Mouse (Mus musculus) limb, embryonic 10.5 days (tissue): ENCODE measurements around the gene Islr. TPM values are rescaled to one million over a fixed set of nuclear protein-coding genes. Genes with fewer than 3 reads are reported as not detected.
A peak's percentile ranks its signal among the peaks of the same experiment; 100 is the strongest.

Source experiments
- DNase-seq: peaks from one replicate; pipeline ENCODE4 v3.0.0-alpha.2; 2017; ENCODE audit warnings: low spot score
- H3K27ac ChIP-seq: fragments of 300-500 bp; sonication (generic); 2 replicates; pipeline ENCODE4 v1.5.1; 2016; ENCODE audit warnings: mild to moderate bottlenecking
- H3K27me3 ChIP-seq: fragments of 300-500 bp; sonication (generic); 2 replicates; pipeline ENCODE4 v1.6.1; 2016; ENCODE audit warnings: low read depth, mild to moderate bottlenecking; ENCODE audit not compliant: poor library complexity, severe bottlenecking
- H3K36me3 ChIP-seq: fragments of 300-500 bp; sonication (generic); 2 replicates; pipeline ENCODE4 v1.6.1; 2016; ENCODE audit warnings: mild to moderate bottlenecking, moderate library complexity
- H3K4me1 ChIP-seq: fragments of 300-500 bp; sonication (generic); 2 replicates; pipeline ENCODE4 v1.6.1; 2016
- H3K4me3 ChIP-seq: fragments of 300-500 bp; sonication (generic); 2 replicates; pipeline ENCODE4 v1.5.1; 2016; ENCODE audit warnings: mild to moderate bottlenecking, moderate library complexity
- H3K9me3 ChIP-seq: fragments of 300-500 bp; sonication (generic); replicated peaks from 2 replicates; pipeline ENCODE4 v1.6.1; 2016; ENCODE audit warnings: mild to moderate bottlenecking
- WGBS: fragments of 180-500 bp; shearing (Covaris S2); methylation state at CpG from one replicate; pipeline ENCODE4 v1.1.7; 2016; 5-methylcytosine and 5-hydroxymethylcytosine counted together
- polyA plus RNA-seq: library from polyadenylated mRNA; unstranded; fragments of >200 nt; fragmentation: Nextera tagmentation; extraction: Ambion mirVana; gene quantifications from 2 replicates; pipeline ENCODE4 v1.2.1, GENCODE M21; 2016

Gene Islr
- polyA plus RNA-seq, 1 experiment from 2014 or later: 33.2 TPM

DNA sequence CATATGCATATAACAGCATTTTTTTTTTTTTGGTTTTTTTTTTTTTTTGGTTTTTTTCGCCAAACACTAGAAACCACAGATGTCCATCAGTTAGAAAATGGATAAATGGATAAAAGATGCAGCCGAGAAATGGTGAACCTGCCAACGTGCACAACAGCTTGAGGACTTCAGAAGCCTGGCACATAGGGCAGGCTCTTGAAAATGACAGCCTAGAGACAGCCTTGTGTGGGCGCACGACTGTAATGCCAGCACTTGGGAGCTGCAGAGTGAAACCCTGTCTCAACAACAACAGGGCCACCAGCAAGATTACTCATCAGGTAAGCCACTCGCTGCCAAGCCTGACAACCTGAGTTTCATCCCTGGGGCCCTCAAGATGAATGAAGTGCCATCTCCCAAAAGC lies 34.7 kb downstream of the Islr start:
- Histone ChIP-seq H3K36me3 (no peaks in the 10 kb centered on the region), H3K4me1 (peaks cover 9% of the 10 kb centered on the region), H3K4me3 (no peak overlapping the region), H3K27ac (no peak overlapping the region), H3K9me3 (no peaks in the 10 kb centered on the region), H3K27me3 (no peaks in the 10 kb centered on the region)
- DNase-seq: no peak
- WGBS: 83% methylated on average over 6 of the region's 6 CpGs

GRCm38 (mm10) chr9:58168880-58169279 lies 35.2 kb downstream of the Islr start:
- 81% methylated on average over 3 of the region's 3 CpGs for WGBS
- Histone ChIP-seq H3K4me3 (no peak overlapping the region), H3K36me3 (no peaks in the 10 kb centered on the region), H3K9me3 (no peaks in the 10 kb centered on the region), H3K4me1 (peaks cover 8% of the 10 kb centered on the region), H3K27me3 (no peaks in the 10 kb centered on the region), H3K27ac (peak overlapping the region; percentile 42; the same call in 1 of the 2 replicates)
- DNase-seq: no peak

DNA sequence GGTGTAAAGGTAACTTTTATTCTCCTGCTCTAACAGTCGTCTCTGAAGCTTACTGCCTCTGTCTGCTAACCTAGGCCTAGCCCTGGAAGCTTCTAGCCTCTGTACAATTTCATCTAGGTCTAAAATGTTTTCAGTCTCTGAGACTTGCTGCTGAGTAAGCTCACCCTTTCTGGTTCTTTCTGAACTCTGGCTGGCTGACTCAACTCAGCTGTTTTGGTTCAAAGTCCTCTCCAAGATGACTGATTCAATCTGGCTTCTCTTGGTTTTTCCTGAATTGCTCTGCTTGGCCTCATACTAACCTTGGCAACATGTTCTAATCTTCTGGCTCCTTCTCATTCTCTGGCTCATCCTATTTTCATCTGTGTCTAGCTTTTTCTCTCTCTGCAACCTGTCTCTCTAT lies 38.3 kb downstream of the Islr start:
- WGBS: 83% methylated on average over 1 of the region's 1 CpGs
- H3K4me3 ChIP-seq: no peak overlapping the region

DNA sequence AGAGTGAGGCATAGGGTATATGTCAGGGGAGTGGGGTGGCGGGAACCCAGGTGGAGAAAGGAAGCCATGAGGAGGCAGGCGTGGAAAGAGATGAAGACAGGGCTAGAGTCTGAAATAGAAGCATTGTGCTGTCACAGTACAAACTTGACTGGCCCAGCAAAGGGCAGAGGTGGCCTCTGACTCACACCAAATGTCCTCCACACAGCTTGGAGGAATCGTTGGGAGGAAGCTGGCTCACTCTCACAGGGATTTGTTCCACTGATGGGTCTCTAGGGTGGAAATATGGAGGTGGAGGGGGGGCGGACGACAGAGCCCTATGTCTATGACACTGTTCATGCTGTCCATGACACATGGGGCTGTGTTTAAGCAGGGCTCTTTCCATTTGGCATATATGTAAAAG lies 41.0 kb downstream of the Islr start:
- H3K9me3 ChIP-seq: no peaks in the 10 kb centered on the region
- no peaks in the 10 kb centered on the region for H3K27me3 ChIP-seq
- peaks cover 32% of the 10 kb centered on the region for H3K4me1 ChIP-seq
- no peak overlapping the region for H3K4me3 ChIP-seq
- no peak for DNase-seq
- 0 out of 2 replicates have a peak overlapping the region, but pooled peaks have one; percentile 42 for H3K27ac ChIP-seq
- no peaks in the 10 kb centered on the region for H3K36me3 ChIP-seq
- WGBS: 80% methylated on average over 5 of the region's 5 CpGs

More for the DNA sequence above, 38.3 kb downstream of the Islr start:
- Histone ChIP-seq H3K27me3 (no peaks in the 10 kb centered on the region), H3K9me3 (no peaks in the 10 kb centered on the region), H3K36me3 (no peaks in the 10 kb centered on the region), H3K27ac (no peak overlapping the region), H3K4me1 (peaks cover 16% of the 10 kb centered on the region)
- no peak for DNase-seq

DNA sequence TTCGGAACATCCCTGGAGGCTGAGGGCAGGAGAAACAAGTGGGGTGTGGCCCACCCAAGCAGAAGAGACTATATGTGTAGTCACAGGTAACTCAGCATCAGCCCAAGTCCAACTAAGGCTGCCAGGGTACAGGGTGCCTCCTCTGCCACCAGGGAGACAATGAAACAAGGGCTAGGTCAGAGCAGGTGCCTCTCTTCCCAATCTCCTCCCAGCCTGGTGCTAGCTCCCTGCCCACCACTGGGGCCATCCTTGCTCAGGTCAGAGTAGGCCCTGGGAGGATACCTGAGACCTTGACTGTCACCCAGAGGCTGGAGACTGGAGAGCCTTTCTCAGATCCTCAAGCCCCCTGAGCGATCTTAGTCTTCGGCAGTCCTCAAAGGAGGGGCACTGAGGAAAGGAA lies 41.9 kb downstream of the Islr start:
- peaks cover 41% of the 10 kb centered on the region for H3K4me1 ChIP-seq
- no peak overlapping the region for H3K4me3 ChIP-seq
- H3K36me3 ChIP-seq: no peaks in the 10 kb centered on the region
- 0 out of 2 replicates have a peak overlapping the region, but pooled peaks have one; percentile 42 for H3K27ac ChIP-seq
- H3K9me3 ChIP-seq: no peaks in the 10 kb centered on the region
- 88% methylated on average over 3 of the region's 3 CpGs for WGBS
- no peaks in the 10 kb centered on the region for H3K27me3 ChIP-seq
- no peak for DNase-seq

GRCm38 (mm10) chr9:58160315-58160714 lies 43.8 kb downstream of the Islr start:
- Histone ChIP-seq H3K9me3 (no peaks in the 10 kb centered on the region), H3K27ac (peak overlapping the region; percentile 92), H3K4me1 (peaks cover 53% of the 10 kb centered on the region), H3K4me3 (no peak overlapping the region), H3K27me3 (no peaks in the 10 kb centered on the region), H3K36me3 (0 out of 2 replicates have a peak, but pooled peaks cover 3% of the 10 kb centered on the region)
- 84% methylated on average over 5 of the region's 5 CpGs for WGBS
- DNase-seq: no peak

- Histone ChIP-seq H3K9me3 (no peaks in the 10 kb centered on the region), H3K4me3 (no peak overlapping the region), H3K27ac (peak overlapping the region; percentile 92), H3K36me3 (0 out of 2 replicates have a peak, but pooled peaks cover 8% of the 10 kb centered on the region), H3K4me1 (peaks cover 58% of the 10 kb centered on the region), H3K27me3 (no peaks in the 10 kb centered on the region)
- DNase-seq: no peak
- WGBS: 74% methylated on average over 4 of the region's 4 CpGs
Observed at GRCm38 (mm10) chr9:58159855-58160254, 44.3 kb downstream of the Islr start.

- Histone ChIP-seq H3K27me3 (no peaks in the 10 kb centered on the region), H3K36me3 (peaks cover 18% of the 10 kb centered on the region), H3K4me1 (peaks cover 59% of the 10 kb centered on the region), H3K9me3 (no peaks in the 10 kb centered on the region), H3K27ac (peak overlapping the region; percentile 92), H3K4me3 (peak overlapping the region; percentile 42)
- 29% methylated on average over 7 of the region's 7 CpGs for WGBS
- DNase-seq: peak; percentile 64
Observed at GRCm38 (mm10) chr9:58158541-58159311, 45.4 kb downstream of the Islr start.

DNA sequence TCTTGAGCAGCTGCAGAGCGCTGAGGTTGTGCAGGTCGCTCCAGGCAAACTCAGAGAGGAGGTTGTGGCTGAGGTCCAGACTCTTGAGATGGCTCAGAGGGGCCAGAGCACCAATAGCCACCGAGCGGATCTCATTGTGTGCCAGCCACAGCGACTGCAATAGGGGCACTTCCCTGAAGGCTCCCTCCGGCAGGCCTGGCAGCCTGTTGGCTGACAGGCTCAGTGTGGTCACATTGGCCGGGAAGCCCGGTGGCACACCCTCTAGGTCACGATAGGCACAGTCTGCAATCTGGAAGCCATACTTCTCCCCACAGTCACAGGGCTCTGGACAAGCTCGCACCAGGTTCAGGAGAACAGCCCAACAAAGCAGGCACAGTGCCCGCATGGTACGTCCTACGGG lies 46.3 kb downstream of the Islr start:
- peaks cover 27% of the 10 kb centered on the region for H3K36me3 ChIP-seq
- H3K4me3 ChIP-seq: peak overlapping the region; percentile 42
- H3K4me1 ChIP-seq: peaks cover 62% of the 10 kb centered on the region
- DNase-seq: no peak
- H3K9me3 ChIP-seq: no peaks in the 10 kb centered on the region
- WGBS: 89% methylated on average over 13 of the region's 13 CpGs
- no peaks in the 10 kb centered on the region for H3K27me3 ChIP-seq
- peak overlapping the region; percentile 92 for H3K27ac ChIP-seq

- DNase-seq: no peak
- 89% methylated on average over 22 of the region's 22 CpGs for WGBS
- H3K36me3 ChIP-seq: peaks cover 35% of the 10 kb centered on the region
- peak overlapping the region; percentile 92 for H3K27ac ChIP-seq
- peaks cover 59% of the 10 kb centered on the region for H3K4me1 ChIP-seq
- H3K4me3 ChIP-seq: peak overlapping the region; percentile 42; the same call in 1 of the 2 replicates
- H3K9me3 ChIP-seq: no peaks in the 10 kb centered on the region
- no peaks in the 10 kb centered on the region for H3K27me3 ChIP-seq
Observed at GRCm38 (mm10) chr9:58156819-58157560, 47.1 kb downstream of the Islr start.

GRCm38 (mm10) chr9:58155366-58155765 lies 48.7 kb downstream of the Islr start:
- peaks cover 51% of the 10 kb centered on the region for H3K36me3 ChIP-seq
- H3K4me1 ChIP-seq: peaks cover 59% of the 10 kb centered on the region
- DNase-seq: no peak
- H3K27me3 ChIP-seq: no peaks in the 10 kb centered on the region
- H3K9me3 ChIP-seq: no peaks in the 10 kb centered on the region
- WGBS: 68% methylated on average over 3 of the region's 3 CpGs
- no peak overlapping the region for H3K4me3 ChIP-seq
- 0 out of 2 replicates have a peak overlapping the region, but pooled peaks have one; percentile 1 for H3K27ac ChIP-seq

DNA sequence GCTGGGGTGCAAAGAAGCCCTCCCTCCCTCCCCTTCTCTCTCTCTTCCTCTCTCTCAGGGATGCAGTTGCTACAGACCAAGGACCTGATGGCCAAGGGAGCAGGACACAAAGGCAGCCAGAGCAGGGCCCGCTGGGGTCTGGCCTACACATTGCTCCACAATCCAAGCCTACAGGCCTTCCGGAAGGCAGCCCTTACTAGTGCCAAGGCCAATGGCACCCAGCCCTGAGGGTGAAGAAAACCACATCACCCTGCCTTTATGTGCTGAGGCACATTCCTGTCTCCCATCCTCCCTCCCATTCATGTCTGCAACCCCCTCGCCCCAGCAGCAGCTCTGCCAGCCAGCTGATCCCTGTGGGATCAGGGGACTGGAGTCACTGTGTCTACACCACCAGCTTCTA lies 51.0 kb downstream of the Islr start:
- peaks cover 74% of the 10 kb centered on the region for H3K36me3 ChIP-seq

More for the DNA sequence above, 51.0 kb downstream of the Islr start:
- WGBS: 81% methylated on average over 3 of the region's 3 CpGs
- no peaks in the 10 kb centered on the region for H3K9me3 ChIP-seq
- peak overlapping the region; percentile 30; the same call in 1 of the 2 replicates for H3K27ac ChIP-seq
- H3K4me1 ChIP-seq: peaks cover 44% of the 10 kb centered on the region
- H3K4me3 ChIP-seq: no peak overlapping the region
- H3K27me3 ChIP-seq: no peaks in the 10 kb centered on the region
- no peak for DNase-seq
